Mouse (Mus musculus): ENCODE data around the gene Cab39l.

The Cab39l gene

DNA sequence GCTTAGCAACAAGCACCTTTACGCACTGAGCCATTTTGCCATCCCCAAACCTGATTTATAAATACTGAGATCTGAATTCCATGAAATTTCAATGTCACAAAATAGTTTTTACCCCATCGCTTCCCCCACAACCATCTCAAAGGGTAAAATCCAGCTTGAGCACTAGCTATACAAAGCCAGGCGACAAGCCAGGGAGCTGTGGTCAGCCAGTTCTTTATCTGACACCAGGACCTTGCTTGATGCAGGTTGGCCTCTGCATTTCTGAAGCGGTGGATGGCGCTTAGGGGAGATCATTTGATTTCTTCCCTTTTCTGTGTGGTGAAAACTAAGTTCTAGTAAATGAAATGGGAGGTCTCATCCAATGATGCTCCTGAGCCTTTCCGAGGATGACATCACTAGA is 191.3 kb downstream of the Cab39l start:
- no peak for DNase-seq (ENCODE audit: low spot score)

DNA sequence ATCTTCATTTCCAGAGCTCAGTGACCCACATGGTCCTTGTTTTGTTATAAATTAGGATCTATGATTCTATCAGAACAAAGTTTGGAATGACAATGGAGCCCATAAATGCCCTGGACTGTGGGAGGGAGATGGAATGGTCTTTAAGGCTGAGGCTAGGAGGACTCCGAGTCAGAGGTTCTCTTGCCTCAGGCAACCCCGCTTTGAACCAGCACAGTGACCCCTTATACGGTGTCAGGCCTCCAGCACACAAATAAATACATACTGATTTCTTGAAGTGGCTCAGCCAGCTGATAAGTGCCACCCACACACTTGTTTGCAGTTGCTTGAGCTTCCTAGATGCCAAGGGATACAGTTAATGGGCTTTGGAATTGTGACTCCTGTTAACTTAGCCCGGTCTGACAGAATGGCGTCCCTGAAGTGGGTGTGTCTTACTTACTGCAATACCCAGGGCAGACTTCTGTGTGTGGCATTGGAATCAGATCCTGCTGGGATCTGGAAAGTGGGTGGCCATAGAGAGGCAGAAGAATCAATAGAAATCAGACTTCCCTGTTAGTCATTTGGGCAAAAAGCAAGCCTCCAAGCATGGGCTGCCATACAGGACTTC is 192.6 kb downstream of the Cab39l start:
- no peak for DNase-seq (ENCODE audit: low spot score)

DNA sequence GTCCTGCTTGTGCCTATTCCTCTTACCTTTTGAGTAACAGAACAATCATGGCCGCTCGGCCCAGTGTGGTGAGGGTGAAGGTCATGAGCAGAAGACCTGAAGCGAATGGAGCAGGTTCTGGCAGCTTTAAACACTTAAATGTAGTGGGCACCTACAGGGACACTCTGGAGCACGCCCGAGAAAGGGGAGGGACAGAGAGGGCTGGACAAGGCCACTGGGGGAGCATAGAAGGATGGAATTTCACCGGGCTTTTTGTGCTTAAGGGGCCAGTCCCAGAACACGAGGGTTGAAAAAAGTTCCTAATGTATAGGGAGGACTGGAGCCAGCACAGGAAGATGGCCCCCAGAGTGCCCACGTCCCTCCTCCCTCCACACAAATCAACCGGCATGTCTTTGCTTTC is 193.2 kb downstream of the Cab39l start:
- no peak for DNase-seq (ENCODE audit: low spot score)
